Mouse (Mus musculus): ENCODE results near the gene Gm4201. TPM values are rescaled to one million over a fixed set of nuclear protein-coding genes. Genes with fewer than 3 reads are reported as not detected.
"Not testable (repeated sequence)": the region's sequence is repeated elsewhere in the genome, so short reads cannot be mapped to it uniquely, and the experiment has no call there.

Gene Gm4201
- total RNA-seq (2014; rRNA removed), result not detected in 2 replicates
- polyA plus RNA-seq (2012; rRNA removed), result not detected in 2 replicates

DNA sequence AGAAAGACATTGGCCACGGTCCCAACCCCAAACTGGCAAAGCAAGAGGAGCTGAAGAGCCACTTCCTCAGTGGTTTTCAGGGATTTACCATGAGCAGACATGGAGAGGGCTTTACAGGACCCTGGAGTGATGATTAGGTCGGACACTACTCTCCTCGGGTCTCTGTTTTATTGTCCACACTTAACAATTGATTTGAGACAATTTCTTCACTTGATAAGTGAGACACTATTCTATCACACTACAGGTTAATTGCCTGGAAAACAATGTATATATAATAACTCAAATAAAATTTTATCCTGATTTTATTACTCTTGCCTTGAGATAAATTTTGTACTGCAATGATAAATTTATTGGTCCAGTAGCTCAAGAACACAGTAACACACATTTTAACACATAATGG is at the start of gene Gm4201:
Gm4201 (minus strand) TSS at position 101 of the 400 bp plus-strand sequence.
- not testable (repeated sequence) for H3K9ac ChIP-seq (ENCODE audit: low read depth, low read length); H3K4me3 ChIP-seq (ENCODE audit: insufficient read depth, low read depth, low read length)
- no CpG with 5 or more reads among the region's 3 CpGs for WGBS

DNA sequence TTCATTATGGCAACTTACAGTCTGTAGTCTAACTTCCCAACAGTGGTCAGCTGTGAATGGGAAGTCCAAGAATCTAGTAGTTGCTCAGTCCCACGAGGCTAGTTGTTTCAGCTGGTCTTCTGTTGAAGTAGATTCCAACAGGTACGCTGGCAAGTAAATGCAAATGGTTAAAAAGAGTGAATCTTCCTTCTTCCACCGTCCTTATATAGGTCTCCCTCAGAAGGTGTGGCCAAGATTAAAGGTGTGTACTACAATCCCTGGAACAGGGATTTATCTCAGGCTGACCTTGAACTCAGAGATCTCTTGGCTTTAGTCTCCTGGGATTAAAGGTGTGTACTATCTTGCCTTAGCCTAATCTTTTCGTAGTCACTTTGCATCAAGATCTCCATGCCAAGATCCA is 22.9 kb upstream of the Gm4201 start, which contains the start of gene Gm4565:
Gm4565 (minus strand) TSS at position 101 of the 400 bp plus-strand sequence.
- H3K9ac ChIP-seq (ENCODE audit: low read depth, low read length); H3K4me1 ChIP-seq (ENCODE audit: control insufficient read depth, insufficient read depth, low read length); H3K27me3 ChIP-seq (ENCODE audit: control insufficient read depth, insufficient read depth, low read length); H3K27ac ChIP-seq (replicated peaks; ENCODE audit: insufficient read depth, low read depth, low read length); H3K79me2 ChIP-seq (ENCODE audit: control insufficient read depth, insufficient read depth, low read length); H3K4me3 ChIP-seq (ENCODE audit: insufficient read depth, low read depth, low read length); H3K36me3 ChIP-seq (ENCODE audit: control insufficient read depth, insufficient read depth, low read length); DNase-seq (ENCODE audit: extremely low read depth, low read depth, low spot score): not testable (repeated sequence)
- WGBS, result 70% methylated on average over 2 of the region's 4 CpGs

More for the DNA sequence above, at the start of gene Gm4201:
- not testable (repeated sequence) for H3K4me1 ChIP-seq (ENCODE audit: control insufficient read depth, insufficient read depth, low read length); H3K27ac ChIP-seq (replicated peaks; ENCODE audit: insufficient read depth, low read depth, low read length); H3K36me3 ChIP-seq (ENCODE audit: control insufficient read depth, insufficient read depth, low read length); H3K79me2 ChIP-seq (ENCODE audit: control insufficient read depth, insufficient read depth, low read length); H3K27me3 ChIP-seq (ENCODE audit: control insufficient read depth, insufficient read depth, low read length); DNase-seq (ENCODE audit: extremely low read depth, low read depth, low spot score)

GRCm38 (mm10) chr7:22534787-22535186 is 30.4 kb downstream of the Gm4201 start, which contains the start of gene Gm8677:
Gm8677 (minus strand) TSS chr7:22534887.
- not testable (repeated sequence) for DNase-seq (ENCODE audit: extremely low read depth, low read depth, low spot score); H3K4me3 ChIP-seq (ENCODE audit: insufficient read depth, low read depth, low read length); H3K79me2 ChIP-seq (ENCODE audit: control insufficient read depth, insufficient read depth, low read length); H3K9ac ChIP-seq (ENCODE audit: low read depth, low read length); H3K27me3 ChIP-seq (ENCODE audit: control insufficient read depth, insufficient read depth, low read length); H3K4me1 ChIP-seq (ENCODE audit: control insufficient read depth, insufficient read depth, low read length); H3K27ac ChIP-seq (replicated peaks; ENCODE audit: insufficient read depth, low read depth, low read length); H3K36me3 ChIP-seq (ENCODE audit: control insufficient read depth, insufficient read depth, low read length)
- WGBS, result no CpG with 5 or more reads among the region's 1 CpGs

GRCm38 (mm10) chr7:22522667-22523066 is 42.5 kb downstream of the Gm4201 start, which contains the start of gene Vmn1r152:
Vmn1r152 (plus strand) TSS chr7:22522967.
- H3K27me3 ChIP-seq (ENCODE audit: control insufficient read depth, insufficient read depth, low read length); H3K36me3 ChIP-seq (ENCODE audit: control insufficient read depth, insufficient read depth, low read length); H3K4me1 ChIP-seq (ENCODE audit: control insufficient read depth, insufficient read depth, low read length); DNase-seq (ENCODE audit: extremely low read depth, low read depth, low spot score); H3K9ac ChIP-seq (ENCODE audit: low read depth, low read length); H3K4me3 ChIP-seq (ENCODE audit: insufficient read depth, low read depth, low read length); H3K79me2 ChIP-seq (ENCODE audit: control insufficient read depth, insufficient read depth, low read length); H3K27ac ChIP-seq (replicated peaks; ENCODE audit: insufficient read depth, low read depth, low read length): not testable (repeated sequence)
- no CpG with 5 or more reads among the region's 3 CpGs for WGBS

Other genes with a start within 250 kb of the Gm4201 start
- gene Gm4187, start 235.6 kb downstream of the Gm4201 start, total RNA-seq (2014; rRNA removed), result not detected in 2 replicates
- gene Gm4187, start 235.6 kb downstream of the Gm4201 start, polyA plus RNA-seq (2012; rRNA removed), result not detected in 2 replicates
- gene Gm8660, start 194.3 kb downstream of the Gm4201 start, total RNA-seq (2014; rRNA removed), result not detected in 2 replicates
- gene Gm8660, start 194.3 kb downstream of the Gm4201 start, polyA plus RNA-seq (2012; rRNA removed), result not detected in 2 replicates
- gene Vmn1r148, start 151.8 kb downstream of the Gm4201 start, total RNA-seq (2014; rRNA removed), result not detected in 2 replicates
- not detected in 2 replicates for gene Vmn1r148, start 151.8 kb downstream of the Gm4201 start, polyA plus RNA-seq (2012; rRNA removed)
- gene Vmn1r149, start 127.1 kb downstream of the Gm4201 start, total RNA-seq (2014; rRNA removed), result not detected in 2 replicates
- not detected in 2 replicates for gene Vmn1r149, start 127.1 kb downstream of the Gm4201 start, polyA plus RNA-seq (2012; rRNA removed)
- not detected in 2 replicates for gene Gm10665, start 101.3 kb downstream of the Gm4201 start, total RNA-seq (2014; rRNA removed)
- gene Gm10665, start 101.3 kb downstream of the Gm4201 start, polyA plus RNA-seq (2012; rRNA removed), result not detected in 2 replicates
- gene Vmn1r151, start 65.7 kb downstream of the Gm4201 start, total RNA-seq (2014; rRNA removed), result not detected in 2 replicates
- gene Vmn1r151, start 65.7 kb downstream of the Gm4201 start, polyA plus RNA-seq (2012; rRNA removed), result not detected in 2 replicates
- not detected in 2 replicates for gene Vmn1r152, start 42.4 kb downstream of the Gm4201 start, total RNA-seq (2014; rRNA removed)
- gene Vmn1r152, start 42.4 kb downstream of the Gm4201 start, polyA plus RNA-seq (2012; rRNA removed), result not detected in 2 replicates
- not detected in 2 replicates for gene Gm8677, start 30.5 kb downstream of the Gm4201 start, total RNA-seq (2014; rRNA removed)
- gene Gm8677, start 30.5 kb downstream of the Gm4201 start, polyA plus RNA-seq (2012; rRNA removed), result not detected in 2 replicates
- gene Gm4565, start 22.8 kb upstream of the Gm4201 start, total RNA-seq (2014; rRNA removed), result not detected in 2 replicates
- gene Gm4565, start 22.8 kb upstream of the Gm4201 start, polyA plus RNA-seq (2012; rRNA removed), result not detected in 2 replicates
- not detected in 2 replicates for gene Vmn1r155, start 92.7 kb upstream of the Gm4201 start, total RNA-seq (2014; rRNA removed)
- gene Vmn1r155, start 92.7 kb upstream of the Gm4201 start, polyA plus RNA-seq (2012; rRNA removed), result not detected in 2 replicates
- gene Gm8693, start 127.0 kb upstream of the Gm4201 start, total RNA-seq (2014; rRNA removed), result not detected in 2 replicates
- gene Gm8693, start 127.0 kb upstream of the Gm4201 start, polyA plus RNA-seq (2012; rRNA removed), result not detected in 2 replicates
- not detected in 2 replicates for gene Gm4567, start 154.4 kb upstream of the Gm4201 start, total RNA-seq (2014; rRNA removed)
- gene Gm4567, start 154.4 kb upstream of the Gm4201 start, polyA plus RNA-seq (2012; rRNA removed), result not detected in 2 replicates
- not detected in 2 replicates for gene Vmn1r157, start 196.4 kb upstream of the Gm4201 start, total RNA-seq (2014; rRNA removed)
- not detected in 2 replicates for gene Vmn1r157, start 196.4 kb upstream of the Gm4201 start, polyA plus RNA-seq (2012; rRNA removed)
- gene Vmn1r158, start 225.4 kb upstream of the Gm4201 start, total RNA-seq (2014; rRNA removed), result not detected in 2 replicates
- gene Vmn1r158, start 225.4 kb upstream of the Gm4201 start, polyA plus RNA-seq (2012; rRNA removed), result not detected in 2 replicates

Measured in liver, adult 2 months (tissue).